Mouse (Mus musculus) embryo, embryonic 11.5 days (tissue): ENCODE data around the gene Unc5cl.

Experiments
- DNase-seq: peaks from one replicate; pipeline ENCODE4 v3.0.0-alpha.2; 2012; ENCODE audit warnings: low read depth, low spot score

Unc5cl gene

GRCm38 (mm10) chr17:48432158-48432980, 22.3 kb upstream of the Unc5cl start, which contains the start of gene Apobec2:
Gene Apobec2 (minus strand): TSS chr17:48432930.
- no peak for DNase-seq

- no peak for DNase-seq
Measured at GRCm38 (mm10) chr17:48433006-48433655, 21.6 kb upstream of the Unc5cl start.

- DNase-seq, result no peak
Measured at GRCm38 (mm10) chr17:48433689-48434330, 20.9 kb upstream of the Unc5cl start.

- no peak for DNase-seq
Measured at GRCm38 (mm10) chr17:48434479-48434878, 20.2 kb upstream of the Unc5cl start.

- no peak for DNase-seq
Measured at GRCm38 (mm10) chr17:48436487-48436886, 18.2 kb upstream of the Unc5cl start.

- DNase-seq, result peak; percentile 56
Measured at GRCm38 (mm10) chr17:48437421-48437911, 17.2 kb upstream of the Unc5cl start.

- DNase-seq, result no peak
Measured at GRCm38 (mm10) chr17:48442745-48443457, 11.8 kb upstream of the Unc5cl start.

GRCm38 (mm10) chr17:48443542-48444145, 11.1 kb upstream of the Unc5cl start:
- DNase-seq, result no peak

GRCm38 (mm10) chr17:48447675-48448074, 7.0 kb upstream of the Unc5cl start:
- no peak for DNase-seq

- DNase-seq, result no peak
Measured at GRCm38 (mm10) chr17:48450666-48451352, 3.9 kb upstream of the Unc5cl start.

GRCm38 (mm10) chr17:48451353-48451675, 3.4 kb upstream of the Unc5cl start, which contains the start of gene Tspo2:
Gene Tspo2 (minus strand): TSS chr17:48451522.
- no peak for DNase-seq

GRCm38 (mm10) chr17:48451753-48452444, 2.8 kb upstream of the Unc5cl start:
- DNase-seq, result no peak

GRCm38 (mm10) chr17:48453489-48453888, 1.2 kb upstream of the Unc5cl start:
- no peak for DNase-seq

GRCm38 (mm10) chr17:48454190-48454589, 511 bp upstream of the Unc5cl start:
- DNase-seq, result no peak

- no peak for DNase-seq
Measured at GRCm38 (mm10) chr17:48455955-48456354, 1.3 kb downstream of the Unc5cl start.

- DNase-seq, result no peak
Measured at GRCm38 (mm10) chr17:48457971-48458653, 3.4 kb downstream of the Unc5cl start.

GRCm38 (mm10) chr17:48462096-48462495, 7.4 kb downstream of the Unc5cl start:
- no peak for DNase-seq

GRCm38 (mm10) chr17:48463391-48463790, 8.7 kb downstream of the Unc5cl start:
- no peak for DNase-seq

GRCm38 (mm10) chr17:48466769-48467394, 12.2 kb downstream of the Unc5cl start:
- no peak for DNase-seq
